Mouse (Mus musculus) brain, embryonic 14.5 days (tissue): ENCODE data around the gene Ptgis.

ENCODE experiments used
- CTCF ChIP-seq: fragments of 200-500 bp; IDR thresholded peaks from 2 replicates; pipeline ENCODE4 v1.5.1; 2012; ENCODE audit warnings: inconsistent platforms, mild to moderate bottlenecking, moderate library complexity, borderline replicate concordance; ENCODE audit not compliant: insufficient read depth, insufficient read length; ENCODE audit errors: extremely low read depth
- POLR2A ChIP-seq: fragments of 200-500 bp; IDR thresholded peaks from 2 replicates; pipeline ENCODE4 v1.6.1; 2012; ENCODE audit warnings: mild to moderate bottlenecking, inconsistent platforms, borderline replicate concordance; ENCODE audit not compliant: poor library complexity, insufficient read depth, insufficient read length, severe bottlenecking; ENCODE audit errors: extremely low read depth

DNA sequence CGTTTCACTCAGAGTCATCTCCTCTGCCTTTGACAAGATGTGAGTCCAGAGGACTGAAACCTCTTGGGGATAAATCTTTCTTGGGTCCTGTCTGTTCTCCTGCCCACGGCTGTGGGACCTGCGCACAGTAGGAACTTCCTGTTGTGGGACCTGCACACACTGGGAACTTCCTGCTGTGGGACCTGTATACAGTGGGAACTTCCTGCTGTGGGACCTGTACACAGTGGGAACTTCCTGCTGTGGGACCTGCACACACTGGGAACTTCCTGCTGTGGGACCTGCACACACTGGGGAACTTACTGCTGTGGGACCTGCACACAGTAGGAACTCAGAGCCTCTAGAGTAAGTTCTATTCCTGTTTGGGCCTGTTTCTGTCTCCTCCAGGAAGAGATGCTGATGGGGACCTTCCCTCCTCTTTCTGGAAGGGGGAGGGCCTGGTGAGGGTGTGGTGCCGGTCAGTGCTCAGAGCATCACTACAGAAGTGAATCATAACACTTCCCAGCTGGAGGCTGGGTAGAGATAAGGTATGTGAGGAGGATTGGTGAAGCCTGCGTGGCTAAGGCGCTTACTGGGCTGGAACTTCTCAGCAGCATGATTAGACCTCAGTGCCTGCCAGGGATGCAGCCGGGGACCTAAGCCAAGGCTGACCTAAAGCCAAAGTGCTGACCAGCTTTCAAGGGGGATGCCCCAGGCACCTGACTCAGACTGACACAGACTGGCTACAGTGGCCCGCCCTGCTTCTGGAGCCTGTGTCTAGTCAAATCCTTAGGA, 22.8 kb upstream of the Ptgis start:
- no peak for TF ChIP-seq POLR2A
- TF ChIP-seq CTCF, result no peak
